Mouse (Mus musculus) adrenal gland, postnatal 14 days (tissue): Measurements from ENCODE around the gene Pkdcc. TPM values are rescaled to one million over a fixed set of nuclear protein-coding genes. Genes with fewer than 3 reads are reported as not detected.

ENCODE experiments used
- DNase-seq: peaks from one replicate; pipeline ENCODE4 v3.0.0; 2021; ENCODE audit warnings: mixed read lengths
- total RNA-seq: library from RNA; stranded (reverse); gene quantifications from 2 replicates; pipeline ENCODE4 v1.2.3, GENCODE M21; 2021

The Pkdcc gene
- total RNA-seq, 1 experiment from 2014 or later = 84.2 TPM

- no peak for DNase-seq
These were observed 31.0 kb downstream of the Pkdcc start for GRCm38 (mm10) chr17:83246090-83246489.

- no peak for DNase-seq
These were observed 32.1 kb downstream of the Pkdcc start for GRCm38 (mm10) chr17:83247176-83247575.

GRCm38 (mm10) chr17:83248467-83248866, 33.4 kb downstream of the Pkdcc start:
- no peak for DNase-seq

DNA sequence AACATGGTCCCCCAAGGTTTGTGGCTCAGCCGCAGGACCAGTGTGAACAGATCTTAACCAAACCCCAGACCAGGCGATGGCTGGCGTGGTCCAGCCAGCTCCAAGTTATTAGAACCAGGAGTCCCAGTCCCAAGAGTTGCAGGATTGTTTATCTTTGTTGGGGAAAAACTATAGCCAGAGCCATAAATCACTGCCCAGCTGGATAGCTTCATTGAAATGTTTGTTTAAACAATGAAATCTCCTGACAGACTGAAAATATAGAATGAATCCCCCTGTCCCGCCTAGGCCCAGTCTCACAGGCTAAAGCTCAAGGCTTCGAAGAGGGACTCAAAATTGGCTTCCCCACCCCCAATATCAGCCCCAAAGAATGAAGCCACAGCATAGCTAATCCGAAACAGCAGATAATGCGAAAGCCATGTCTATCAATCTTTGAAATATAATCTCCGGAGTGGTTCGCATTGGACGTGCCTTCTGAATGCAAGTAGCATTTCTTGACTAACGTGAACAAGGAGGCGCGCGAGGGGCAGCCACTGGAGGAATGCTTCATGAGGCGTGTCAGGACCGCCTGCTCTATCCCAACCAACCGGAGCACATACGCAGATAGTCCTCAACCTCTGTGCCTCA, 35.9 kb downstream of the Pkdcc start:
- no peak for DNase-seq

- DNase-seq = peak; percentile 66
These were observed 38.1 kb downstream of the Pkdcc start for GRCm38 (mm10) chr17:83253051-83253649.

GRCm38 (mm10) chr17:83267202-83268128, 52.4 kb downstream of the Pkdcc start:
- DNase-seq = peak; percentile 80

DNA sequence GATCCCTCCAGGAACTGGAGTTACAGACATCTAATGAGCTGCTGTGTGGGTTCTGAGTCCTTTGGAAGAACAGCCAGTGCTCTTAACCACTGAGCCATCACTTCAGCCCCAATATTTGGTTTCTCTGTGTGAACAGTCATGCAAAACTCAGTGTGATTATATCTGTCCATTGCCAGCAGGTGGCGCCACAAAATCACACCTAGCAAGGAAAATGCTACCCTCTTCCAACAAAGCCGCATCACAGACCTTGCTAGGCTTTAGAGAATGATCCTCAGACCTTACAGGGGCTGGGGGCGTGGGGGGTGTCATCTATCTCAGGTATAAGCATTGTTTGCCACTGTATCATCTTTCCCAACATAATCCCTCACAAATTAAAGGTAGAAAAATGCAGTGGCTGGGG, 56.4 kb downstream of the Pkdcc start:
- peak; percentile 91 for DNase-seq

DNA sequence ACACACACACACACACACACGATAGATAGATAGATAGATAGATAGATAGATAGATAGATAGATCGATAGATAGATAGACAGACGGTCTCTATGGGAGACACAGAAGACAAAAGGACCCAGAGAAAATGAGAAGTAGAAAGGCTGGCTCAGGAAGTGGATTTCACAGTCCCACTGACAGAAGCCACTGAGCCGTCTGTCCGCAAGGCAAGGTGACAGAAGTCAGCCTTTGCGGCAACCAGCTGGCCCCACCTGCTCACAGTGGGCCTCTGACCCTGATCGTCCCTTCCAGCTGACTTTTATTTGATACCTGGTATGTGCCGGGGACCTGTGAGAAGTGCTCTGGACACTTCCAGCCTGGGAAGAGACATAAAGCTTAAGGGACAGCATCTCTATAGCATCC, 57.5 kb downstream of the Pkdcc start:
- no peak for DNase-seq

- DNase-seq = peak; percentile 37
These were observed 58.5 kb downstream of the Pkdcc start for GRCm38 (mm10) chr17:83273636-83274035.

DNA sequence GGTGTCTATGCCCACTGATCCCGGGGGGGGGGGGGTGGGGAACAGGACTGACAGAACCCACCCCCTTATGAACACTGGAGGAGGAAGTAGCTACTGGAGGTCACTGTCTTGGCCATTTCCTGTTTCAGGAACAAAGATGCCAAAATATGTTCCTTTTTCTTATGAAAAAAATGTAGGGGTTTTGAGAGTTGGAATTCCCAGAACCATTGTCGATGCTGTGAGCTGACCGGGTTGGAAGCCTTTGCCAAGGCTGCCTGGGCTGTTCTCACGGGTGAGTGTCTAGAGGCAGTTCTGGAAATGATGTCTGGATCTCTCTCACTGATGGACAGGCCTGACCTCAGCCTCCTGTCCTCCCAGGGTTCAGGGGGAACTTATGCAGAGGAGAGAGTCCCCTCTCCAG, 59.0 kb downstream of the Pkdcc start:
- no peak for DNase-seq

Other genes with a start within 250 kb of the Pkdcc start
- 23.7 and 25.8 TPM in 2 replicates for gene Eml4, start 135.6 kb downstream of the Pkdcc start, total RNA-seq